Mouse (Mus musculus): ENCODE data around the gene Lztr1.

The Lztr1 gene

DNA sequence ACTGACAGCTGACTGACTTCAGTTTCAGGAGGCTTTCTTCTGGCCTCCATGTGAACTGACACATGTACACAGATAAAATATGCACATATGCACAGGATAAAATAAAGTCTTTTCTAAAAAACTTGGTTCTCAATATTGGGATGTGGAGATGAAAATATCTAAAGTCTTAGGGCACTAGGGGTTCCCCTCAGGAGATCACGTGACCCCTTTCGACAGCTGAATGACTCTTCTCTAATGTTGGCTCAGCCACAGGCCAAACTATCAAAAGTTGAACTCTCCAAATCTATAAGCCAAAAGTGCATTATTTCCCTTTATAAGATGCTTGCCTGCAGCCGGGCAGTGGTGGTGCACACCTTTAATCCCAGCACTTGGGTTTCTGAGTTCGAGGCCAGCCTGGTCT is 47.7 kb downstream of the Lztr1 start:
- in situ Hi-C loops (cut with MboI, MseI), result no loop called here

DNA sequence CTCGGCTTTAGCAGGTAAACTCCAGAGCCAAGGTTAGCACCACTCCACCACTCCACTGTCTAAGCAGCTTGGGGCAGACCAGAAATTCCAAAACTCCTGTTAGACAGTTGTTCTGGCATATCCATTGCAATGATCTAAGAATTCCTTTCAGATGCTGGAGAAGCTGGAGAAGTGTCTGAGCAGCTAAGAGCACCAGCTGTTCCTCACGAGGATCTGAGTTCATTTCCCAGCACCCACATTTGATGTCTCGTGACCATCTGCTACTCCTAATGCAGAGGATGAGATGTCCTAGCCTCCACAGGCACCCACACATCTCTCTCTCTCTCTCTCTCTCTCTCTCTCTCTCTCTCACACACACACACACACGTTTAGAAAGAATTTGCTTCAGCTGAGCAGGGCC is 48.4 kb downstream of the Lztr1 start:
- in situ Hi-C loops (cut with MboI, MseI), result no loop called here

- in situ Hi-C loops (cut with MboI, MseI), result no loop called here
Observed at GRCm38 (mm10) chr16:17557947-17558480, 49.5 kb downstream of the Lztr1 start.

DNA sequence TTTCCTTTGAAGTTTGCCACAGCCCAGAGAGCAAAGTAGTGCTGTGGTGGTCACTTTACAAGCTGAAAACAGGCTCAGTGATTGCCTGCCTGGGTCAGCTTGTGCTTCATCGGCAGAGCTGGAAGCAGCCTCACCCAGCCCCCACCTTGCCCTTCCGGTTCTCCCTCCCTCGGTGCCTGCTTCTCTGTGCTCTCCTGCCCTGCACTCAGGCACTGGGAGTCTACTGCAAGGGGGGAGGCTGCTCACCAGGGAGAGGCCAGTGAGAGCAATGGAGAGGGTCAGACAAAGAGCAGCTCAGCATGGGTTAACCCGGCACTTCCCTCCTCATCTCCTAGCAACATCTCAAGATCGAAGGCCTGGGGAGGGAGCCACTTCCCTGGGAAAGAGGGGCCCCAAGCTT is 50.3 kb downstream of the Lztr1 start:
- in situ Hi-C loops (cut with MboI, MseI), result no loop called here

DNA sequence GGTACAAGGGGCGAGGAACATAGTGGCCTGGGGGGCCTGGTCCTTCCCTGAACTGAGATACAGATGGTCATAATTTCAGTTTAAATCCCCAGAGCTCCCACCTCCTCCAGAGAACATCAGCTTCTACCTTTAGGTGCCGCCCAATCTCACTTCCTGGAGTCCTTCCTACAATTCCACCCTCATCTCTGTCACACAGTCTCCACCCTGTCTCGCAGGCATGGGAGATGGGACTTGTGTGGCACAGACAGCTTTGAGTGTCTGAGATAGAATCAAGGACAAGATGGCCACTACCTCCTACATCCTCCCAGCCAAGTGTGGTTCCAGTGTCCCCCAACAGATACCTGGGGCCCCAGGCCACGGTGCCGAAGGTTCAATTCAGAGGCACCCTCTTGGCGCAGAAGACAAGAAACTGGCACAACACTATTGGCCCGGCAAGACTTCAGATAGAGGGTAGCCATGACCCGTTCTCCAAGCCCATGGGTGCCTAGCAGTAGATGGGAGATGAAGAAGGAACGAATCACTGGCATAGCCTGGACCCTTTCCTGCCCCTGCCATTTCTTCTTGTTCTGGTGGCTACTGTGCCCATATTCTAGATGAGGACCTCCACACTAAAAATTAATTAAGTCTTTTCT is 51.0 kb downstream of the Lztr1 start:
- in situ Hi-C loops (cut with MboI, MseI), result no loop called here

DNA sequence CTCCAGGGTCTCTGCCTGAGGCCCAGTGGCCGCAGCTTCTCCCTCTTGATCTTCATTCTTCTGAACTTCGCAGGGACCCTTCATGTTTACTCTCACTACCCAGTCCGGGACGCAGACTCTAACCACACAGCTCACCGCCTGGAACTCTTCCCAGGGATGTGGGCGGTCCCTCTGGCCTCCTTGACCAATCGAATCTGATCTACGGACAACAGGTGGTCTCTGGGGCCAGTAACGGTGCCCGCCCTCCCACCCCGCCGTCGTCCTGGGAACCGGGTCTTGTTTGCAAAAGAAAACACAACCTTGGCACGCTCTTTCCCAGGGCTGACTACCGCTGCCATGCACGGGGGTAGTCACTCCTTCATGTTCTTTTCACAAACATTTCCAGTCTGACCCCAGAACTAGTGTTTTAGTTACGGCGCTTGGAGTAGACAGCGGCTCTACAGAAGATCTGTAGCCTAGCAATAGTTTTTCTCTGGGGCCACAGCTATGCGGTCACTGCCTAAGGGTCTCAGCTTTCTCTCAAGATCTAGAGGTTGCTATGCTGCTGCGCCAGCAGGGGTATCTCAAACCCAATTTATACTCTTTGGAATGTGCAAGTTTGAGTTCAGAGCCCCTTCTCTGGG is 52.8 kb downstream of the Lztr1 start, which contains the start of gene Lrrc74b:
Gene Lrrc74b, minus strand, starts transcription at position 120 of the 623 bp plus-strand sequence.
- in situ Hi-C loops (cut with MboI, MseI), result no loop called here

DNA sequence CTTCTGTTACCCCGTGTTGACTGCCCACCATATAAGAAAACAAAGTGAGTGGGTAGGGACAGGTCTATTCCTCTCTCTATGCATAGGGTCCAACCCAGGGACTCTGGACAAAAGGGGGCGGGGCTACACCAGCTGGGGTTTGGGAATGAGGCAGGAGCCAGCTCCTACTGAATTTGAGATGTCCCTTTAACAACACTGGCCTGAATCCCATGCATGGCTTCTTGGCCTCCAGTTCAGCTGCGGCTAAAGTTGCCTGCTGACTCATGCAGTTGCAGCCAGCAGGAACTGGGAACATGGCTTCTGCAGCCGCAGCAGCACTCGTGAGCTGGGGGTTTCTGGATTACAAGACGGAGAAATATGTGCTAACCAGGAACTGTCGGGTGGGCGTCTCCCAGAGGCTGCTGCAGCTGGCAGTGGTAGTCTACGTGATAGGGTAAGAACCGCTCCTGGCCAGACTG is 53.3 kb downstream of the Lztr1 start, which contains the start of gene P2rx6:
Gene P2rx6, plus strand, starts transcription at position 135 of the 458 bp plus-strand sequence.
- in situ Hi-C loops (cut with MboI, MseI), result no loop called here

DNA sequence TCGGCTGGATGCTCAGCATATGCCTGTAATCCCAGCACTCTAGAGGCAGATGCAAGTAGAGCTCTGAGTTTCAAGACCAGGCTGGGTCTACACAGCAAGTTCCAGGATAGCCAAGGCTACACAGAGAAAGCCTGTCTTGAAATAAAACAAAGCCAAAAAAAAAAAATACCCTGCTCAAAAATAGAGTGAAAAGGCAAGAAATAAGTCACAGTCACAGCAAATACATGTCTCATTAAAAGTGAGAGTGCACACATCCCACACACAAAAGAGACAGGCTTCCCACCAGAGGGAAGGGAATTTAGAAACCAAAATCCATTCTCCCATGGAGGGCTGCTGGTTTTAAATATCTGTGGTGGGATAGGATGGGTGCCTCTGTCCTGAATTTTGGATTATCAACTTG is 55.1 kb downstream of the Lztr1 start:
- in situ Hi-C loops (cut with MboI, MseI), result no loop called here

- in situ Hi-C loops (cut with MboI, MseI), result no loop called here
Observed at GRCm38 (mm10) chr16:17564221-17564620, 55.7 kb downstream of the Lztr1 start.

DNA sequence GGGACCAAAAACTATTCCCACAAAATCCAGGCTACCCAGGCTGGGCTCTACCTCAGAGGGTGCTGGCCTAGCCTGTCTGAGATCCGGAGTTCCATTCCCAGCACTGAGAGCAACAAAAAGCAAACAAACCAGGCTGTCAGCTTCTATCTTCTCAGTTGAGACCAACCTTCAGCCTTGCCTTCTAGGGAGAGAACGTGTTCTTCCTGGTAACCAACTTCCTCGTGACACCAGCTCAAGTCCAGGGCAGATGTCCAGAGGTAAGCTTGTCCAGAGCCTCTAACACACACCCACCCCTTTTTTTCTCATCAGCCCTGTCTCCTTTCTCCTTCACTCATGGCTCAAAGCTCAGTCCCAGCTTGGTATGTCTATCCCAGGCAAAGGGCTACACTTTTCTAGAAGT is 56.3 kb downstream of the Lztr1 start:
- in situ Hi-C loops (cut with MboI, MseI), result no loop called here

GRCm38 (mm10) chr16:17566186-17566585 is 57.7 kb downstream of the Lztr1 start:
- in situ Hi-C loops (cut with MboI, MseI), result no loop called here

Measured in regulatory T cell (primary cell).